Comparison of ENCODE assay signal across 16 mouse cellular contexts in genomic region chr8:114563361-114563760, GRCm38 (mm10).
"Had no signal": no experiment of that assay in that cellular context is flagged by ENCODE, and none has a peak within 500 bp of the region (broad histone marks: within the 10 kb centered on the region; RNA-seq: fewer than 3 reads in every experiment).

No protein-coding gene starts in this region.

- H3K36me3 ChIP-seq: neural tube, embryonic 13.5 days; neural tube, embryonic 15.5 days; stomach, embryonic 15.5 days had no signal

- H3K4me3 ChIP-seq: neural tube, embryonic 13.5 days; neural tube, embryonic 15.5 days; stomach, embryonic 15.5 days had no signal

- H3K27ac ChIP-seq: neural tube, embryonic 13.5 days; neural tube, embryonic 15.5 days; stomach, embryonic 15.5 days; stomach, postnatal 0 days had no signal

- H3K9ac ChIP-seq: neural tube, embryonic 13.5 days; neural tube, embryonic 15.5 days; stomach, embryonic 15.5 days had no signal

- H3K27me3 ChIP-seq: neural tube, embryonic 13.5 days; stomach, embryonic 15.5 days had no signal

- DNase-seq: retina, postnatal 1 day; right cerebral cortex, adult 18-20 months; right cerebral cortex, postnatal 14 days; right cerebral cortex, postnatal 25 days; right cerebral cortex, postnatal 4 days; spleen, adult 18-20 months; thymus, adult 18-20 months; thymus, adult 2 months; thymus, postnatal 14 days; thymus, postnatal 25 days; thymus, postnatal 36 days; thymus, postnatal 4 days had no signal
